Mouse (Mus musculus) forebrain, embryonic 15.5 days (tissue): Measurements from ENCODE around the gene Hoxb8. TPM values are rescaled to one million over a fixed set of nuclear protein-coding genes. Genes with fewer than 3 reads are reported as not detected.

Experiments used
- ATAC-seq: fragments of 200-750 bp; cut with Nextera tagmentation; replicated peaks from 2 replicates; pipeline ENCODE4 v1.8.0; 2017; ENCODE audit warnings: mild to moderate bottlenecking, moderate TSS enrichment, moderate library complexity
- H3K27ac ChIP-seq: fragments of 300-500 bp; sonication (generic); replicated peaks from 2 replicates; pipeline ENCODE4 v1.5.1; 2015; ENCODE audit warnings: mild to moderate bottlenecking, inconsistent platforms
- H3K27me3 ChIP-seq: fragments of 300-500 bp; sonication (generic); 2 replicates; pipeline ENCODE4 v1.6.1; 2015; ENCODE audit warnings: inconsistent platforms
- H3K36me3 ChIP-seq: fragments of 300-500 bp; sonication (generic); 2 replicates; pipeline ENCODE4 v1.6.1; 2015; ENCODE audit warnings: mild to moderate bottlenecking, inconsistent platforms
- H3K4me1 ChIP-seq: fragments of 300-500 bp; sonication (generic); 2 replicates; pipeline ENCODE4 v1.6.1; 2015; ENCODE audit warnings: inconsistent platforms
- H3K4me2 ChIP-seq: fragments of 300-500 bp; sonication (generic); replicated peaks from 2 replicates; pipeline ENCODE4 v1.6.1; 2015; ENCODE audit warnings: mild to moderate bottlenecking, inconsistent platforms
- H3K4me3 ChIP-seq: fragments of 300-500 bp; sonication (generic); 2 replicates; pipeline ENCODE4 v1.5.1; 2015; ENCODE audit warnings: mild to moderate bottlenecking, inconsistent platforms
- H3K9ac ChIP-seq: fragments of 300-500 bp; sonication (generic); replicated peaks from 2 replicates; pipeline ENCODE4 v1.6.1; 2015; ENCODE audit warnings: mild to moderate bottlenecking, inconsistent platforms
- H3K9me3 ChIP-seq: fragments of 300-500 bp; sonication (generic); 2 replicates; pipeline ENCODE4 v1.6.1; 2016; ENCODE audit warnings: inconsistent platforms
- WGBS: fragments of 180-500 bp; shearing (Covaris S2); methylation state at CpG from one replicate; pipeline ENCODE4 v1.1.7; 2015; ENCODE audit warnings: mixed read lengths; 5-methylcytosine and 5-hydroxymethylcytosine counted together
- polyA plus RNA-seq: library from polyadenylated mRNA; unstranded; fragments of >200 nt; fragmentation: Nextera tagmentation; extraction: Ambion mirVana; gene quantifications from 2 replicates; pipeline ENCODE4 v1.2.1, GENCODE M21; 2015

Gene Hoxb8
- polyA plus RNA-seq, result not detected in 2 replicates

- no peak within 1 kb of the TSS for H3K4me3 ChIP-seq
- ATAC-seq, result no peak
- no peak within 1 kb of the TSS for H3K4me2 ChIP-seq
- no peak within 1 kb of the TSS for H3K27ac ChIP-seq
- no peaks in the 10 kb centered on the region for H3K36me3 ChIP-seq
- H3K9me3 ChIP-seq, result no peaks in the 10 kb centered on the region
- peaks cover 98% of the 10 kb centered on the region for H3K27me3 ChIP-seq
- no peak within 1 kb of the TSS for H3K9ac ChIP-seq
- peaks cover 13% of the 10 kb centered on the region for H3K4me1 ChIP-seq
- WGBS, result 1% methylated on average over 27 of the region's 27 CpGs
Observed at GRCm38 (mm10) chr11:96281855-96282570, at the start of gene Hoxb8. Hoxb8 (plus strand) TSS chr11:96281905.

- Histone ChIP-seq H3K9me3 (no peaks in the 10 kb centered on the region), H3K27ac (no peak overlapping the region), H3K9ac (no peak overlapping the region), H3K27me3 (peaks cover 46% of the 10 kb centered on the region), H3K4me3 (no peak overlapping the region), H3K4me1 (no peaks in the 10 kb centered on the region), H3K4me2 (no peak overlapping the region), H3K36me3 (no peaks in the 10 kb centered on the region)
- ATAC-seq, result no peak
- WGBS, result 3% methylated on average over 12 of the region's 12 CpGs
Observed at GRCm38 (mm10) chr11:96234906-96235305, 46.8 kb upstream of the Hoxb8 start.

GRCm38 (mm10) chr11:96240211-96240610 lies 41.5 kb upstream of the Hoxb8 start:
- Histone ChIP-seq H3K4me3 (no peak overlapping the region), H3K9ac (no peak overlapping the region), H3K9me3 (no peaks in the 10 kb centered on the region), H3K27ac (no peak overlapping the region), H3K27me3 (peaks cover 41% of the 10 kb centered on the region), H3K4me1 (no peaks in the 10 kb centered on the region), H3K36me3 (no peaks in the 10 kb centered on the region), H3K4me2 (no peak overlapping the region)
- 2% methylated on average over 7 of the region's 7 CpGs for WGBS
- no peak for ATAC-seq

DNA sequence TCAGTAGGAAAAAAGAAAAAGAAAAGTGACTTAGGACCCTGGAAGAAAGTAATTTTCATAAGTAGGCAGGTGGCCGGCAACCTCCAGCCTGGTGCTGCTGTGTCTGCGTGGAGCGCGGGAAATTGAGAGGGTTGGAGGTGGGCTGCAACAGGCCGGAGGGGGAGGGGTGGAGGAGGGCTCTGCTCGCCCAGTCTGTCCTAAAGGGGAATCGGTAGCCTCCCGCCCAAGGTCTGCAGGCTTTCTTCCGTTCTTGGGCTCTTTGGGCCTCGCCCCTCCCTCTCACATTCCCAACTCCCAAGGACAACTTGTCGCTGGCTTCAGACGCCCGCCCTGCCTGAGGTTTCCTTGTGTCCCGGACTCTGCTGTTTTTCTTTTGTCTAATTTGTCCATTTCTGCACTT lies 30.8 kb upstream of the Hoxb8 start:
- Histone ChIP-seq H3K27me3 (peaks cover 98% of the 10 kb centered on the region), H3K4me3 (no peak overlapping the region), H3K27ac (no peak overlapping the region), H3K9me3 (no peaks in the 10 kb centered on the region), H3K9ac (no peak overlapping the region), H3K4me2 (no peak overlapping the region), H3K36me3 (no peaks in the 10 kb centered on the region), H3K4me1 (no peaks in the 10 kb centered on the region)
- 0% methylated on average over 14 of the region's 14 CpGs for WGBS
- no peak for ATAC-seq

- Histone ChIP-seq H3K27ac (no peak overlapping the region), H3K9ac (no peak overlapping the region), H3K4me1 (no peaks in the 10 kb centered on the region), H3K4me2 (no peak overlapping the region), H3K36me3 (no peaks in the 10 kb centered on the region), H3K9me3 (no peaks in the 10 kb centered on the region), H3K27me3 (peaks cover 99% of the 10 kb centered on the region), H3K4me3 (no peak overlapping the region)
- WGBS, result 1% methylated on average over 46 of the region's 46 CpGs
- no peak for ATAC-seq
Observed at GRCm38 (mm10) chr11:96251480-96252031, 30.1 kb upstream of the Hoxb8 start.

GRCm38 (mm10) chr11:96252541-96253120 lies 29.1 kb upstream of the Hoxb8 start:
- Histone ChIP-seq H3K4me1 (no peaks in the 10 kb centered on the region), H3K9me3 (no peaks in the 10 kb centered on the region), H3K4me3 (no peak overlapping the region), H3K36me3 (no peaks in the 10 kb centered on the region), H3K27ac (no peak overlapping the region), H3K4me2 (no peak overlapping the region), H3K9ac (no peak overlapping the region), H3K27me3 (peaks cover 97% of the 10 kb centered on the region)
- no peak for ATAC-seq
- 3% methylated on average over 12 of the region's 12 CpGs for WGBS

DNA sequence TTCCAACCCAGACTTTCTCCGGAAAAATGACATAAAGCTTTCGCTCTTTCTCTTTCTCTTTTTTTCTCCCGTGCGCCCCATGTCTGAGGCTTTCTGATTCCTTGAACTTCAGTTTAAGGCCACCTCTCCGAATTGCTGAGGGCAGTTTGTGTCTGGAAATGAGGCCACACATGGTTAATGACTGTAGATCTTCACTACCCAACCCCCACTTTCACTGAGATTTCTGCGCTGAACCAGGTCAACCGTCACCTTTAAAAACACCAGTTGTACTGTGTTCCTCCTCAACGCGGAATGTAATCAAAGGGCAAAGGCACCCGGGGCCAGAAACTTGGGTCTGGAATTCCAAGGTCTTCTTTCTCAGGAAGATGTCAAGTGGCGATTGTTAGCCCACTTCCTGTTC lies 27.5 kb upstream of the Hoxb8 start:
- no peaks in the 10 kb centered on the region for H3K36me3 ChIP-seq
- WGBS, result under 1% methylated on average over 11 of the region's 11 CpGs
- no peak for ATAC-seq
- H3K27me3 ChIP-seq, result peaks cover 97% of the 10 kb centered on the region
- no peaks in the 10 kb centered on the region for H3K4me1 ChIP-seq
- H3K4me2 ChIP-seq, result no peak overlapping the region
- H3K27ac ChIP-seq, result no peak overlapping the region
- H3K9me3 ChIP-seq, result no peaks in the 10 kb centered on the region
- H3K4me3 ChIP-seq, result no peak overlapping the region
- no peak overlapping the region for H3K9ac ChIP-seq

DNA sequence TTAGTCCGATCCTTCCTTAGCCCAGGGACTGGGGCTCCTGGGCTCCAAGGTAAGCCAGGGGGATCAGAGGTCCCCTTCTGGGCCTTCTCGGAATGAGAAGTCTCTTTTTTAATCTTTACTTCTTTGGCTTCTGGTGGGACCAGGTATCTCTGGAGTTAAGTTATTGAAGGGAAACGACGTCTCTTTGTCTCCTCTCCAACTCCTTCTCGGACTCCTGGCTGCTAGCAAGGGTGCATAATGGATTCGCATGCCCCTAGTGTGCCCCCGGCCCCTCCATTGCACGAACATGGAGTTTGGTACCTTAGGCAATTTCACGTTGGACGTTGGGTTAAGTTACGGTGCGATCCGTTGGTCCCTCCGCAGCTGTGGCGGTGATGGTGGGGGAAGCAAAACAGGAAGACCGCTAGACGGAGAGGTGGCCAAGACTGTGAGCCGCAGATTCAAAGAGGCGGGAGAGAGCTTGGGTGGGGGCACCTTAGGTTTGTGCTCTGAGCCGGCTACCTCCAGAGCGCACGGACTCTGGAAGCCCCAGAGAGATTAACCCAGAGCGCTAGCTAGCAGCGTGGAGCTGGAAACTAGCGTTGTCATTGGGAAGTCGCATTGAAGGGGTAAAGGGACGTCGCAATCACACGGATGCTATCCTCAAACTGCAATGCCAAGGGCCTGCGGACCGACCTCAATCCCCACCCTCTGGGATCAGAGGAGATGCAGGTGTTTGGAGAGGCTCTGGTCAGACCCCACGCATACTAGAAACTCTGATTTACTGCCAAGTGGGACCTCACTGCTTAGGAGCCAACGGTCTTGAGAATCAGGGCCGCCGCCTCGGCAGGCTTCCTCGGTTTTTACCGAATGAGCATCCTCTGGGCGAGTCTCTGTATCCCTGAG lies 26.4 kb upstream of the Hoxb8 start:
- Histone ChIP-seq H3K4me3 (no peak overlapping the region), H3K27me3 (peaks cover 97% of the 10 kb centered on the region), H3K27ac (no peak overlapping the region), H3K9ac (no peak overlapping the region), H3K9me3 (no peaks in the 10 kb centered on the region), H3K4me1 (no peaks in the 10 kb centered on the region), H3K36me3 (no peaks in the 10 kb centered on the region), H3K4me2 (no peak overlapping the region)
- no peak for ATAC-seq
- WGBS, result 1% methylated on average over 39 of the region's 39 CpGs

GRCm38 (mm10) chr11:96255996-96256445 lies 25.7 kb upstream of the Hoxb8 start:
- WGBS, result 1% methylated on average over 14 of the region's 14 CpGs
- Histone ChIP-seq H3K9me3 (no peaks in the 10 kb centered on the region), H3K4me1 (no peaks in the 10 kb centered on the region), H3K27me3 (peaks cover 97% of the 10 kb centered on the region), H3K4me2 (no peak overlapping the region), H3K27ac (no peak overlapping the region), H3K36me3 (no peaks in the 10 kb centered on the region), H3K9ac (no peak overlapping the region), H3K4me3 (no peak overlapping the region)
- no peak for ATAC-seq

DNA sequence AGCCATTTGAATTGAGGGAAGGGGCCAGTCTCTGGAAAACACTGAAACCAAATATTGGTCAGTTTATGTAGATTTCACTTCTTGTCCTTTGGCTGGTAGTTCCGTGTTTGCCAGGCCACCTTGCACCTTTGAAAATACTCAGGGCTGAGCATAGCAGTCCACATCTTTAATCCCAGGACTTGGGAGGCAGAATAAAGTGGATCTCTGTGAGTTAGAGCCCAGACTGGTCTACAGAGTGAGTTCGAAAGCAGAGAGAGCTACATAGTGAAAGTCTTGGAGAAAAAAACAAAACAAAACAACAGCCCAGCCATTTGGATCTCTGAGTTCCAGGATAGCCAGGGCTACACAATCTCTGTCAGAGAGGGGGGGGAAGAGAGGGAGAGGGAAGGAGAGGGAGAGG lies 24.6 kb upstream of the Hoxb8 start:
- peaks cover 98% of the 10 kb centered on the region for H3K27me3 ChIP-seq
- no peaks in the 10 kb centered on the region for H3K36me3 ChIP-seq
- no peak overlapping the region for H3K9ac ChIP-seq
- H3K4me2 ChIP-seq, result no peak overlapping the region
- H3K4me3 ChIP-seq, result no peak overlapping the region
- ATAC-seq, result no peak
- no peaks in the 10 kb centered on the region for H3K9me3 ChIP-seq
- WGBS, result 19% methylated on average over 2 of the region's 2 CpGs
- H3K4me1 ChIP-seq, result no peaks in the 10 kb centered on the region
- H3K27ac ChIP-seq, result no peak overlapping the region

DNA sequence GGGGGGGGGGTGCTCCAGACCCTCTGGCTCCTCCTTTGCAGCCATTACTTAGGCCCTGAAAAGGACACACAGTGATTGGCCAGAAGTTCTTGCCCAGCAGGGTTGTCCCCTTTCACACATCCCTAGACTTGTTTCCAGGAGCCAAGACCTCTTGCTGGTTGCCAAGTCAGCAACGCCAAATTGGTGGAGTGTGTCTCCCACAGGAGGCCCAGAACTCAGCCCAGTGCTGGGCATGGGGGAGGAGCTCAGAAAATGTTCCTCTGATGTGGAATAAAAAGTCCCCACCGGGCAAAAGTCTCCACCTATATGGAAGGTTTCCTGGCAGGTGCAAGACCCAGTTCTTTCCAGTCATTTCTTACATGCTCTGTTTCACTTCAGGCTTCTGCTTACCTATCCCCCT lies 22.7 kb upstream of the Hoxb8 start:
- 2% methylated on average over 2 of the region's 2 CpGs for WGBS

DNA sequence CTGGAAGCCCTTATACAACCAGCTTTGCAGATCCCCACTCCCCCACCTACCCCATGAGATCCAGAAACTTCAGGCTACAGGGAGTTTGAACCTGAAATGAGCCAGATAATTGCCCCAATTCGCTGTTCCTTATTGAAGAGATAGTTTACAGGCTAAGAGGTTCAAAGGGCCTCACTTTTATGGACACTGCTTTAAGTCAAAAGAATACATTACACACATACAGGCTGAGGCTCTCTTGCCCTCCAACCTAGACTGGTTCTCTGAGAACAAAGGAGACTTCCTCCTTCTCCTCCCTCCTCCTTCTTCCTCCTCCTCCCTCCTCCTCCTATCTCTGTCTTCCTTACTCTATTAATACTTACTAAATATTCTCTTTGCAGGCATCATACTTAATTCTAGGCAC lies 22.2 kb upstream of the Hoxb8 start:
- no peak overlapping the region for H3K27ac ChIP-seq
- 7% methylated on average over 1 of the region's 1 CpGs for WGBS
- H3K36me3 ChIP-seq, result no peaks in the 10 kb centered on the region
- H3K9ac ChIP-seq, result no peak overlapping the region
- peaks cover 98% of the 10 kb centered on the region for H3K27me3 ChIP-seq
- no peak for ATAC-seq
- no peak overlapping the region for H3K4me3 ChIP-seq
- H3K4me2 ChIP-seq, result no peak overlapping the region
- no peaks in the 10 kb centered on the region for H3K4me1 ChIP-seq
- H3K9me3 ChIP-seq, result no peaks in the 10 kb centered on the region

More for the DNA sequence above, 22.7 kb upstream of the Hoxb8 start:
- Histone ChIP-seq H3K4me3 (no peak overlapping the region), H3K4me1 (no peaks in the 10 kb centered on the region), H3K4me2 (no peak overlapping the region), H3K36me3 (no peaks in the 10 kb centered on the region), H3K27ac (no peak overlapping the region), H3K9ac (no peak overlapping the region), H3K9me3 (no peaks in the 10 kb centered on the region), H3K27me3 (peaks cover 98% of the 10 kb centered on the region)
- ATAC-seq, result no peak
